Mouse (Mus musculus): ENCODE results near the gene 0610040J01Rik. TPM values are rescaled to one million over a fixed set of nuclear protein-coding genes. Genes with fewer than 3 reads are reported as not detected.

0610040J01Rik gene
- polyA plus RNA-seq, 1 experiment from 2014 or later = 2.8 TPM

DNA sequence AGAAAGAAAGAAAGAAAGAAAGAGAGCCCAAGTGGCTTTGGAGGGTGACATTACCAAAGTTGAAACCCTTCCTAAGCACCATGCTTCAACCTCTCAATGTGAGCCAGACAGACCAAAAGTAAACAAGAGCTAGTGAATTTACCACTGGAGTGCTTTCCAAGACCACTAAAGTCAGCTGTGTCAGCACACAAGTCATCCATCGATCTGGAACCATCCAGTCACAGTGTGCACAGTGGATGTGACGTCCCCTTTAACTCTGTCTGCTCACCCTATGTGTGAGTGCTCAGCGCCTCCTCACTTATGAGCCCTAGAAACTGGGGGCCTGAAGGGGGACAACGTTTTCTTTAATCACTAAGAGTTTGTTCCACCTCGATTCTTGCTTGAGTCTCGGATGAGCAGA, 7.4 kb downstream of the 0610040J01Rik start:
- Histone ChIP-seq H3K4me1 (no peaks in the 10 kb centered on the region), H3K9ac (no peak overlapping the region), H3K36me3 (ENCODE audit: poor library complexity, severe bottlenecking) (no peaks in the 10 kb centered on the region), H3K27ac (no peak overlapping the region), H3K9me3 (replicated peaks) (no peaks in the 10 kb centered on the region), H3K4me2 (no peak overlapping the region), H3K27me3 (peaks cover 2% of the 10 kb centered on the region; the same call in 1 of the 2 replicates), H3K4me3 (no peak overlapping the region)
- 83% methylated on average over 6 of the region's 6 CpGs for WGBS
- no peak for ATAC-seq

GRCm38 (mm10) chr5:63821176-63821575, 9.0 kb downstream of the 0610040J01Rik start:
- Histone ChIP-seq H3K9me3 (replicated peaks) (no peaks in the 10 kb centered on the region), H3K4me3 (no peak overlapping the region), H3K4me2 (no peak overlapping the region), H3K27ac (no peak overlapping the region), H3K4me1 (no peaks in the 10 kb centered on the region), H3K36me3 (ENCODE audit: poor library complexity, severe bottlenecking) (no peaks in the 10 kb centered on the region), H3K27me3 (no peaks in the 10 kb centered on the region), H3K9ac (no peak overlapping the region)
- 94% methylated on average over 5 of the region's 5 CpGs for WGBS
- no peak for ATAC-seq

DNA sequence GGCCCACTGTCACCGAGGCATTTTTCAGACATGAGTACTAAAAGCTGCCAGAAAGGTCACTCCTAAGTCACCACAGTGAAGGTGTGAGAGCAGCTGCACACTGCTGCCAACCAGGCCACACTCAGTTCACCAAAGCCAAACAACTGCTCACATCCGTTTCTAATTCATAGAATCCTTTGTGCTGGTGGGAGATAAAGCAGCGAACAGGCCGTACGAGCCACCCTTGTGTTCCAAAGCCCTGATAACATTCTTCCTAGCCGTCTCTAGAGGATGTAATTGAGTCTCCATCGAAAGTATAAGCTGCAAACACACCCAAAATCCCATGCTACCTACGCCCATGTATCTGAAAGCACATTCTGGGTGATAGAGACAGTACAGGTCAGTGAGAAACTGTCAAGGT, 9.7 kb downstream of the 0610040J01Rik start:
- Histone ChIP-seq H3K9ac (no peak overlapping the region), H3K27me3 (no peaks in the 10 kb centered on the region), H3K4me2 (no peak overlapping the region), H3K27ac (no peak overlapping the region), H3K9me3 (replicated peaks) (no peaks in the 10 kb centered on the region), H3K4me3 (no peak overlapping the region), H3K36me3 (ENCODE audit: poor library complexity, severe bottlenecking) (no peaks in the 10 kb centered on the region), H3K4me1 (no peaks in the 10 kb centered on the region)
- 86% methylated on average over 8 of the region's 8 CpGs for WGBS
- ATAC-seq = no peak

GRCm38 (mm10) chr5:63823362-63824332, 11.5 kb downstream of the 0610040J01Rik start:
- no peak overlapping the region for H3K9ac ChIP-seq
- H3K4me2 ChIP-seq = no peak overlapping the region
- no peaks in the 10 kb centered on the region for H3K27me3 ChIP-seq
- no peak overlapping the region for H3K27ac ChIP-seq
- no peak overlapping the region for H3K4me3 ChIP-seq
- H3K4me1 ChIP-seq = no peaks in the 10 kb centered on the region
- H3K9me3 ChIP-seq (replicated peaks) = no peaks in the 10 kb centered on the region
- no peaks in the 10 kb centered on the region for H3K36me3 ChIP-seq (ENCODE audit: poor library complexity, severe bottlenecking)
- 61% methylated on average over 10 of the region's 10 CpGs for WGBS
- ATAC-seq = no peak

- Histone ChIP-seq H3K27me3 (no peaks in the 10 kb centered on the region), H3K4me3 (no peak overlapping the region), H3K4me1 (no peaks in the 10 kb centered on the region), H3K9me3 (replicated peaks) (no peaks in the 10 kb centered on the region), H3K27ac (no peak overlapping the region), H3K4me2 (no peak overlapping the region), H3K9ac (no peak overlapping the region), H3K36me3 (ENCODE audit: poor library complexity, severe bottlenecking) (no peaks in the 10 kb centered on the region)
- ATAC-seq = no peak
- WGBS = 92% methylated on average over 8 of the region's 8 CpGs
Observed at GRCm38 (mm10) chr5:63824599-63825350, 12.6 kb downstream of the 0610040J01Rik start.

DNA sequence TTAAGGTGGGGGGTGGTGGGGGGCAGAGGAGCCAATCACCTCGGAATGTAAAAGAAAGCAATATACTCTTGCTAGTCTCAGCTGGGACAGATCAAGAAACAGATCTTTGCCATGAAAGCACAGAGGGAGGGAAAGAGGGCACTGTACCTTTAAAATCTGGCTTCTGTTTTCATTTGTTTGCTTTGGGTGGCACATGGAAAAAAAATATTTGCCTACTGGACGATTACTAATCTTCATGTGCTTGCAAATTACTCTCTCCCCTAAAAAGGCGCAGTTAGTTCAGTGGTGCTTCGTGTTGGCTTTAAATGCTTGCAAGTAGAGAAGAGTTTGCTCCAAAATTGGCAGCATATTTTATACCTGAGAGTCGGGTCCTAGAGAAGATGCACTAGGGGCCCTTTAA, 13.7 kb downstream of the 0610040J01Rik start:
- H3K27me3 ChIP-seq = no peaks in the 10 kb centered on the region
- no peak overlapping the region for H3K4me3 ChIP-seq
- WGBS = 79% methylated on average over 5 of the region's 5 CpGs
- H3K36me3 ChIP-seq (ENCODE audit: poor library complexity, severe bottlenecking) = no peaks in the 10 kb centered on the region
- no peak for ATAC-seq
- H3K4me1 ChIP-seq = no peaks in the 10 kb centered on the region
- H3K4me2 ChIP-seq = no peak overlapping the region
- no peaks in the 10 kb centered on the region for H3K9me3 ChIP-seq (replicated peaks)
- H3K27ac ChIP-seq = no peak overlapping the region
- H3K9ac ChIP-seq = no peak overlapping the region

DNA sequence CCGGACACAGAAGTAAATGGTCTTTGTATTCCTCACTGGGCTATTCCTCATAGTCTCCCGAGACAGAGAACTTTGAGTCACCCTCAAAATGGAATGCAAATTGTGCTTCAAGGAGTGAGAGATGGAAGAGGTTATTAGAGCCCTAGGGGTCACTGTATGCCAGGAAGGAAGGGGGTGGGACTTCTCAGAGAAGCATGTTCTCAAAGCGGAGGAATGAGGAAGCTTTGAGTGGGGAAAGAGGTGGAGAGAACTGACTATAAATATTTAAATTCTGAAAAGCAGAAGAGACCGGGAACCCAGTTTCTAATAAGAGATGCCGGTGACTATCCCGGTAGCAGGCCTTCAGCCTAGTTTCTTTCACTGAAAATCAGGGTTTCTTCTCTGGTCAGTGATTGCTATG, 14.8 kb downstream of the 0610040J01Rik start:
- WGBS = 87% methylated on average over 6 of the region's 6 CpGs

GRCm38 (mm10) chr5:63827415-63828053, 15.4 kb downstream of the 0610040J01Rik start:
- 55% methylated on average over 5 of the region's 5 CpGs for WGBS
- H3K27me3 ChIP-seq = no peaks in the 10 kb centered on the region

More for the DNA sequence above, 14.8 kb downstream of the 0610040J01Rik start:
- no peaks in the 10 kb centered on the region for H3K4me1 ChIP-seq
- H3K4me2 ChIP-seq = no peak overlapping the region
- no peak overlapping the region for H3K27ac ChIP-seq
- no peaks in the 10 kb centered on the region for H3K27me3 ChIP-seq
- H3K9ac ChIP-seq = no peak overlapping the region
- no peaks in the 10 kb centered on the region for H3K36me3 ChIP-seq (ENCODE audit: poor library complexity, severe bottlenecking)
- H3K4me3 ChIP-seq = no peak overlapping the region
- no peaks in the 10 kb centered on the region for H3K9me3 ChIP-seq (replicated peaks)
- no peak for ATAC-seq

DNA sequence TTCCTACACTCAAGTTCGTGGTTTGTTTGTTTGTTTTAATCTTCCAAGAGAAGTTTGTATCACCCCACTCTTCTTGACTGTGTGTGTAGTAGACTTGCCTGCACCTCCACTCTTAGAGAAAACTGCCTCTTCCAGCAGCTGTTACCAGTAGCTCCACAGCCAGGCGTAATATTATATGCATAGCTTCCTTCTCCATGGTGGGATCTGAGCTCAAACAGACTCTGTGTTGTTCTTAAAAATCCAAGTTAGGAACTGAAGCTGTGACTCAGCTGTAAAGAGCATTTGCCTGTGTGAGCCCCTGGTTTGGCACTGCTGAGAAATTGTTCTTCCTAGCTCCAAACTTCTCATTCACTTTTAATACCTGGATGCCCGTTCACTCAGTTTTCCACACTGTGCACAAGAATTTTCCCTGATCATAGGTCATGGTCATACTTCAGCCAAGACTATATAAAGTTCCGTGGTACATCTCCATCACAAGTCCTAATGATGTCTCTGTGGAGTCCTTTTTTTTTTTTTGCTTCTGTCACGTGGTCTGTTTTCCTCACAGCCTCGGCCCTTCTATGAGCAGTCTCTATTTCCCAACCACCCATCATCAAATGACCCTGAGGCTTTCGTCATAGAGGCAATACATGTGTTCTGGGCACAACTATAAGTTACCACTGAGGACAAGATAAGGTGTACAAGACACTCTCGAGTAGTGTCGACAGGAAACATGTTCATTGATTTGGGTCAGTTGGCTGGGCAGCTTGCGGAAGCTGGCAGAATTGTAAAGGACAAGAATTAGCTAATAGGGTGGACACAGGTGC, 16.4 kb downstream of the 0610040J01Rik start:
- no peaks in the 10 kb centered on the region for H3K9me3 ChIP-seq (replicated peaks)
- no peaks in the 10 kb centered on the region for H3K4me1 ChIP-seq
- no peak overlapping the region for H3K9ac ChIP-seq
- no peak for ATAC-seq
- WGBS = 91% methylated on average over 10 of the region's 10 CpGs
- no peaks in the 10 kb centered on the region for H3K27me3 ChIP-seq
- no peaks in the 10 kb centered on the region for H3K36me3 ChIP-seq (ENCODE audit: poor library complexity, severe bottlenecking)
- no peak overlapping the region for H3K4me3 ChIP-seq
- no peak overlapping the region for H3K4me2 ChIP-seq
- H3K27ac ChIP-seq = no peak overlapping the region

More at GRCm38 (mm10) chr5:63827415-63828053, 15.4 kb downstream of the 0610040J01Rik start:
- no peak overlapping the region for H3K27ac ChIP-seq
- no peak overlapping the region for H3K9ac ChIP-seq
- no peak overlapping the region for H3K4me3 ChIP-seq
- no peaks in the 10 kb centered on the region for H3K9me3 ChIP-seq (replicated peaks)
- no peaks in the 10 kb centered on the region for H3K36me3 ChIP-seq (ENCODE audit: poor library complexity, severe bottlenecking)
- no peak for ATAC-seq
- no peaks in the 10 kb centered on the region for H3K4me1 ChIP-seq
- H3K4me2 ChIP-seq = no peak overlapping the region

GRCm38 (mm10) chr5:63831054-63831453, 18.9 kb downstream of the 0610040J01Rik start:
- no peak overlapping the region for H3K27ac ChIP-seq
- H3K9me3 ChIP-seq (replicated peaks) = no peaks in the 10 kb centered on the region
- H3K4me3 ChIP-seq = no peak overlapping the region
- no peaks in the 10 kb centered on the region for H3K4me1 ChIP-seq
- ATAC-seq = no peak
- H3K4me2 ChIP-seq = no peak overlapping the region
- no peaks in the 10 kb centered on the region for H3K27me3 ChIP-seq
- no peaks in the 10 kb centered on the region for H3K36me3 ChIP-seq (ENCODE audit: poor library complexity, severe bottlenecking)
- 91% methylated on average over 4 of the region's 4 CpGs for WGBS
- H3K9ac ChIP-seq = no peak overlapping the region

DNA sequence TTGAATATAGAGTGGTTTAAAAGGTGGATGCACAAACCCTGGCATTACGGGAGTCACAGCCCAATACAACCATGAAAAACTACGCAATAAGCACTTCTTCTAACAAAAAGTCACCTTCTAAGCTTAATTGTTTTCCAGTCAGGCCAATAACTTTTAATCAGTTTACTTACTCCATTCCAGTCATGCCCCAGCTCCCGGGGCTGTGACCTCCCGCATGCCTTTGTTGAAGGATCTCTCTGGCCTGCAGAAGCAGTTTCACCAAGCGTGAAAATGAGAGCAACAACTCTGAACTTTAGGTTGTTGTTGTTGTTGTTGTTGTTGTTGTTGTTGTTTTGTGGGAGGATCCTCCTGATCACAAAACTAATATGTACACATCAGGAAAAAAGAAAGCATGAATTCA, 21.8 kb downstream of the 0610040J01Rik start:
- Histone ChIP-seq H3K4me1 (no peaks in the 10 kb centered on the region), H3K27me3 (no peaks in the 10 kb centered on the region), H3K9me3 (replicated peaks) (no peaks in the 10 kb centered on the region), H3K4me3 (no peak overlapping the region), H3K9ac (no peak overlapping the region), H3K4me2 (no peak overlapping the region), H3K27ac (no peak overlapping the region), H3K36me3 (ENCODE audit: poor library complexity, severe bottlenecking) (no peaks in the 10 kb centered on the region)
- no peak for ATAC-seq
- WGBS = 56% methylated on average over 5 of the region's 5 CpGs
